Comparison of ENCODE assay signal across 18 mouse cellular contexts in genomic region chr5:71976133-71976532, GRCm38 (mm10).
A peak's percentile ranks its signal among the peaks of the same experiment; 100 is the strongest.
DNase-seq lines count a peak whose midpoint lies in the region; ATAC-seq and TF ChIP-seq lines count a peak whose summit lies in the region.
"Had no signal": no experiment of that assay in that cellular context is flagged by ENCODE, and none has a peak within 500 bp of the region (broad histone marks: within the 10 kb centered on the region; RNA-seq: fewer than 3 reads in every experiment).

No protein-coding gene starts in this region.

- no peak for ATAC-seq in forebrain, postnatal 0 days
- ATAC-seq in midbrain, embryonic 12.5 days (ENCODE audit: low FRiP score, low read depth), result peak; percentile 42
- ATAC-seq in neural tube, embryonic 13.5 days (ENCODE audit: low read depth), result 0 out of 2 replicates have a peak, but pooled peaks have one; percentile 7
- ATAC-seq in inflammation-experienced regulatory T-cells, adult 6 months, result no peak
- ATAC-seq in heart, embryonic 12.5 days (ENCODE audit: insufficient number of reproducible peaks, low FRiP score), result no peak
- ATAC-seq: intestine, embryonic 15.5 days had no signal

- no peak for DNase-seq in layer of hippocampus, adult 2 months (ENCODE audit: low spot score in 2 of 2)
- DNase-seq in layer of hippocampus, postnatal 36 days, result no peak
- DNase-seq in forebrain, postnatal 0 days, result no peak
- DNase-seq in adrenal gland, postnatal 36 days, result no peak
- DNase-seq: heart, postnatal 14 days; liver, embryonic 13.5 days; lung, embryonic 14.5 days; lung, postnatal 36 days; thymus, adult 2 months had no signal

- WGBS in forebrain, postnatal 0 days, result 57% methylated on average over 4 of the region's 4 CpGs
- 71% methylated on average over 4 of the region's 4 CpGs for WGBS in midbrain, embryonic 12.5 days
- 43% methylated on average over 4 of the region's 4 CpGs for WGBS in neural tube, embryonic 13.5 days
- 81% methylated on average over 4 of the region's 4 CpGs for WGBS in heart, embryonic 12.5 days

- TF ChIP-seq CTCF in layer of hippocampus, adult 2 months (conservative IDR thresholded peaks at IDR 0.05), result no peak
- no peak for TF ChIP-seq CTCF in forebrain, postnatal 0 days (IDR thresholded peaks at IDR 0.05; ENCODE audit: low read depth)

- peaks cover 11% of the 10 kb centered on the region; the same call in 1 of the 2 replicates for H3K4me1 ChIP-seq in forebrain, postnatal 0 days (ENCODE audit: insufficient read depth)
- H3K4me1 ChIP-seq in midbrain, embryonic 12.5 days, result peaks cover 6% of the 10 kb centered on the region; the same call in 1 of the 2 replicates
- peaks cover 25% of the 10 kb centered on the region for H3K4me1 ChIP-seq in neural tube, embryonic 13.5 days (replicated peaks)
- no peaks in the 10 kb centered on the region for H3K4me1 ChIP-seq in heart, embryonic 12.5 days (replicated peaks)
- H3K4me1 ChIP-seq: embryonic facial prominence, embryonic 15.5 days; heart, embryonic 10.5 days; intestine, embryonic 15.5 days; limb, embryonic 13.5 days; liver, embryonic 13.5 days had no signal

- no peaks in the 10 kb centered on the region for H3K9me3 ChIP-seq in forebrain, postnatal 0 days (ENCODE audit: low read length)
- no peaks in the 10 kb centered on the region for H3K9me3 ChIP-seq in midbrain, embryonic 12.5 days
- no peaks in the 10 kb centered on the region for H3K9me3 ChIP-seq in neural tube, embryonic 13.5 days
- H3K9me3 ChIP-seq in heart, embryonic 12.5 days (replicated peaks), result no peaks in the 10 kb centered on the region; the same call in 1 of the 2 replicates
- H3K9me3 ChIP-seq: embryonic facial prominence, embryonic 15.5 days; heart, embryonic 10.5 days; intestine, embryonic 15.5 days; limb, embryonic 13.5 days had no signal

- H3K9ac ChIP-seq in forebrain, postnatal 0 days, result no peak overlapping the region
- no peak overlapping the region for H3K9ac ChIP-seq in midbrain, embryonic 12.5 days (replicated peaks)
- H3K9ac ChIP-seq in neural tube, embryonic 13.5 days, result no peak overlapping the region
- H3K9ac ChIP-seq in heart, embryonic 12.5 days, result no peak overlapping the region
- H3K9ac ChIP-seq: embryonic facial prominence, embryonic 15.5 days; intestine, embryonic 15.5 days; limb, embryonic 13.5 days; liver, embryonic 13.5 days; lung, embryonic 14.5 days had no signal

- H3K27ac ChIP-seq in layer of hippocampus, adult 2 months, result peak overlapping the region; percentile 87
- H3K27ac ChIP-seq in forebrain, postnatal 0 days (ENCODE audit: low read depth, low read length), result peak overlapping the region; percentile 82
- H3K27ac ChIP-seq in midbrain, embryonic 12.5 days (replicated peaks), result 0 out of 2 replicates have a peak overlapping the region, but pooled peaks have one; percentile 49
- H3K27ac ChIP-seq in neural tube, embryonic 13.5 days (replicated peaks), result peak overlapping the region; percentile 71
- H3K27ac ChIP-seq in heart, embryonic 12.5 days (ENCODE audit: poor library complexity, severe bottlenecking), result no peak overlapping the region
- H3K27ac ChIP-seq: embryonic facial prominence, embryonic 15.5 days; heart, embryonic 10.5 days; intestine, embryonic 15.5 days; limb, embryonic 13.5 days; liver, embryonic 13.5 days had no signal

- H3K4me2 ChIP-seq in forebrain, postnatal 0 days (ENCODE audit: low read depth), result peak overlapping the region; percentile 19; the same call in 1 of the 2 replicates
- no peak overlapping the region for H3K4me2 ChIP-seq in midbrain, embryonic 12.5 days (replicated peaks)
- no peak overlapping the region; the same call in 1 of the 2 replicates for H3K4me2 ChIP-seq in neural tube, embryonic 13.5 days
- H3K4me2 ChIP-seq in heart, embryonic 12.5 days, result no peak overlapping the region
- H3K4me2 ChIP-seq: embryonic facial prominence, embryonic 15.5 days; intestine, embryonic 15.5 days; limb, embryonic 13.5 days; liver, embryonic 13.5 days; lung, embryonic 14.5 days had no signal

- no peaks in the 10 kb centered on the region for H3K27me3 ChIP-seq in forebrain, postnatal 0 days (ENCODE audit: insufficient read depth, low read length)
- no peaks in the 10 kb centered on the region for H3K27me3 ChIP-seq in midbrain, embryonic 12.5 days
- H3K27me3 ChIP-seq in neural tube, embryonic 13.5 days, result no peaks in the 10 kb centered on the region
- no peaks in the 10 kb centered on the region for H3K27me3 ChIP-seq in heart, embryonic 12.5 days (replicated peaks)
- H3K27me3 ChIP-seq: CH12.LX; embryonic facial prominence, embryonic 15.5 days; intestine, embryonic 15.5 days; limb, embryonic 13.5 days; liver, embryonic 13.5 days had no signal

- H3K4me3 ChIP-seq in layer of hippocampus, adult 2 months, result no peak overlapping the region
- H3K4me3 ChIP-seq in forebrain, postnatal 0 days (ENCODE audit: low read depth, low read length), result no peak overlapping the region
- no peak overlapping the region for H3K4me3 ChIP-seq in midbrain, embryonic 12.5 days
- H3K4me3 ChIP-seq in neural tube, embryonic 13.5 days, result no peak overlapping the region
- H3K4me3 ChIP-seq in heart, embryonic 12.5 days, result no peak overlapping the region
- H3K4me3 ChIP-seq: embryonic facial prominence, embryonic 15.5 days; heart, embryonic 10.5 days; intestine, embryonic 15.5 days; limb, embryonic 13.5 days; liver, embryonic 13.5 days had no signal

- H3K36me3 ChIP-seq in forebrain, postnatal 0 days (ENCODE audit: insufficient read depth), result no peaks in the 10 kb centered on the region
- H3K36me3 ChIP-seq in midbrain, embryonic 12.5 days, result no peaks in the 10 kb centered on the region
- no peaks in the 10 kb centered on the region for H3K36me3 ChIP-seq in neural tube, embryonic 13.5 days
- H3K36me3 ChIP-seq in heart, embryonic 12.5 days, result no peaks in the 10 kb centered on the region
- H3K36me3 ChIP-seq: embryonic facial prominence, embryonic 15.5 days; heart, embryonic 10.5 days; intestine, embryonic 15.5 days; limb, embryonic 13.5 days; liver, embryonic 13.5 days had no signal

Comparison
In these comparisons a context has a peak if more than half of its experiments do, and no peak if none do; other contexts are left out.
1. ATAC-seq: peak in midbrain, embryonic 12.5 days (single experiment) and neural tube, embryonic 13.5 days (single experiment); none in forebrain, postnatal 0 days (single experiment), inflammation-experienced regulatory T-cells, adult 6 months (single experiment) and heart, embryonic 12.5 days (single experiment).